Mouse (Mus musculus): ENCODE data around the gene Gm20517.

The Gm20517 gene

GRCm38 (mm10) chr17:47610849-47611660 is at the start of gene Gm20517, which contains the start of the genes Bysl and Med20:
Gene Gm20517 (plus strand): TSS chr17:47611589.
Gene Bysl (minus strand): TSS chr17:47611492.
Gene Med20 (plus strand): TSS chr17:47611582.
- DNase-seq, result peak; percentile 99

DNA sequence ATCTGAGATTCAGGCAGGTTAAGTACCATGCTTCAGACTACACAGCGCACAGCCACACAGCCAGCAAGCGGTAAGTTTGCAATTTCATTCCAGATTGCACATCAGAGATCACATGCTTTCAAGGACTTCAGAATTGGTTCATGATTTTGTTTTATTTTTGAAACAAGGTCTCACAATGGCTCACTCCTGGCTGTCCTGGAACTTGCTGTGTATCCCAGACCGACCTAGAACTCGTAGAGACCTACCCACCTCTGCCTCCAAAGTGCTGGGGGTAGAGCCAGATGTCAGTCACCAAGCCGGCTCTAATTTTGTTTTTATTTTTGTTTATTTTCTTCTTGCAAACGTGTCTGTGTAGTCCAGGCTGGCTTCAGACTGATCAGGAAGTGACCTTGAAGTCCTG is 48.5 kb upstream of the Gm20517 start:
- no peak for DNase-seq

DNA sequence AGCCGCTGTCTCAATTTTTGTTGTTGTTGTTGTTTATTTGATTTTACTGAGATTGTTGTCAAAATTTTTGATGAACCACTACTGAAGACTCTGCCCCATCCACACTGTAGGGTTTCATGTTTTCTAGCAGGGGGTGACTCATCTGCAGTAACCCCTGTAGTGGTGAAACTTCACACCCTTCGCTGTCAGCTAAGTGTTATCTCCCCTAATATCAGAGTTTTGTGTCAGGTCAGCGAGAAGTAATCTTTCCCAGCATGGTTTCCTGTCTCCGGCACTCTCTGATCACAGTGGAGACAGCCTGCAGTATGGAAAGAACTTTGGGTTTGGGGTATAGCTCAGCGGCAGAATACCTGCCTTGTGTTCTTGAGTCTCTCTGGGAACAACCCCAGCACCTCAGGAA is 46.8 kb upstream of the Gm20517 start:
- DNase-seq, result no peak

- DNase-seq, result no peak
These were observed 45.3 kb upstream of the Gm20517 start for GRCm38 (mm10) chr17:47566133-47566532.

GRCm38 (mm10) chr17:47567271-47567670 is 44.1 kb upstream of the Gm20517 start:
- DNase-seq, result no peak

DNA sequence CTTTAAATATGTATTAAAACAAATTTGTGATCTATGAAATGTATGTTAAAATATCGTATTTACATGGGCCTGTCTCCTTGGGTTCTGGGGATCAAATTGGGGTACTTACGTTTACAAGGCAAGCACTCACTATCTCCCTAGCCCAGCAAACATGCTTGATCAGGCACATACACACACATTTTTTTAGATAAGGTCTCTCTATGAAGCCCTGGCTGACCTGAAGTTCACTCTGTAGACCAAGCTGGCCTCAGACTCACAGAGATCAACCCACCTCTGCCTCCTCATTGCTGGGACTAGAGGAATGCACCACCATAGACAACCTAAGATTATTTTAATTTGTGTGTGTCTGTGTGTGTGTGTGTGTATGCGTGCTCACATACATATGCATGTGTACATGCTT is 43.0 kb upstream of the Gm20517 start:
- DNase-seq, result no peak

DNA sequence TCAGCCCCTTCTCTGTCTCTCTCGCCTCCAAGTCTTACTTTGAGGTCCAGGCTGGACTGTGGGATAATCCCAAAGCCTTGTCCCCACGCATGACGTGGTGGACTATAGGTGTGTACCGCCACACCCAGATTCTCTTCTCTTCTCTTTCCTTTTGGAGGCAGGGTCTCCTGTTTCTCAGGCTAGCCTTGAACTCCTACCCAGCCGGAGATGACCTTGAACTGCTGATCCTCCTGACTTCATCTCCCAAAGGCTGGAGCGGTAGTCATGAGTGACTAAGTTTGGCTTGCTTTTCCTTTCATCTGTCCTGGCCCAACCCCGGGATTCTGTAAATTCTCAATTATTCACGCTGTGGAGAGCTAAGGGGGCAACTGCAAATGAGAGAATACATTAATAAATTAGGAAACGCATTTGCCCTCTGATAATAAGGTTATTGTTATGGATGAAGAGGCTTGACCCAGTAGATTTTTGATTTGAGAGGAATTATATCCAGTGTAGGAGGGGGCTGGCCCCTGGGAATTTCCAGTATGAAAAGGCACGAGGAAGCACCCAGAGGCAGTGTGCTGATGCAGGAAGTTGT is 42.4 kb upstream of the Gm20517 start:
- no peak for DNase-seq

GRCm38 (mm10) chr17:47571621-47572020 is 39.8 kb upstream of the Gm20517 start:
- DNase-seq, result no peak

DNA sequence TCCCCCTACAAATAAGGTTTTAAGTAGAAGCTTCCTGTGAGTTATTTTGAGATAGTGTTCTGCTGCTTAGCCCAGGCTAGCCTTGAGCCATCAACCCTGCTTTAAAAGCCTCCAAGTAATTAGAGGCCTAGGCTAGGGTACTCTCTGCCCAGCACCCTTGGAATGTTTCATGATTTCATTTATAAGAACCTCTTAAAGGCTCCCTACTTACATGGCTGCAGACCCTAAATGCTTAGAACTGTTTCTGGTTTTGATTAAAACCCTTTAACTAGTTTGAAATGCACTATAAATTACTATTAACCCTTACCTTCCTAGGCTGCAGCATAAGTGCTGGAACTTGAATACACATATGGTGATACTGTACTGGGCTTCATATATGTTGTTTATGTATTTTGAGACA is 39.0 kb upstream of the Gm20517 start:
- no peak for DNase-seq

- no peak for DNase-seq
These were observed 37.4 kb upstream of the Gm20517 start for GRCm38 (mm10) chr17:47574028-47574427.

DNA sequence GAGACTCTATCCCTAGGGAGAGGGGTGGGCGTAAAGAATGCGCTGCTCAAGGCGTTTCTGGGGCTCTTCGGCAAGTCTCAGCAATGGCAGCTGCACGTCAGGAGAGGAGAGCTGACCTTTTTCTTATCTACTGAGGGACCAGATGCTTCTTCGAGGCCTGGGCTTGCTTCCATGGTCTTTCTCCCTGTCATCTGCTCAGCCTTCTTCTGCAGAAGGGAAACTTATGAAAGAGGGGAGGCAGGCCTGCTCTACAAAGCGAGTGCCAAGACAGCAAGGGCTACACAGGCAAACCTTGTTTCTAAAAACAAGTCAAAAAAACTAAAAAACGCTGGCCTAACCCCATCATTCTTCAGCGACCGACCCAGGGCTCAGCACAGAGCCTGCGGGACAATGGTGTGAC is 36.6 kb upstream of the Gm20517 start:
- no peak for DNase-seq

DNA sequence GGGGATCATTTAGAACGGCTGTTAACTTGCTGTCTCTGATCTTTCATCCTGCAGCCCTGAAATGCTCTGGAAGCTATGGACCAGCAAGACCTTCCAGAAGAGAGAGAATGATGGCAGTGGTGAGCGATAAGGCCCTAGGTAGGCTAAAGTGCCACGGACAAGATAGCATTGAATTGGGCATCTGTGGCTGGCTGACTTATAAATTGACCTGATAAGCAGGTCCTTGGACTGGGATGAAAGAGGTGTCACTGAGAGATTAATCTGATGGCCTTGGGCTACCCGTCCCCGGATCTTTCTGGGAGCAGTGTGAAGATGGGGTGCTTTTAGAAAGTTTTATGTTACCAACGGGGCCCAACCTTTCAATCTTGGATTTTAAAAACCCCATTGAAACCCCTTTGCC is 32.7 kb upstream of the Gm20517 start:
- no peak for DNase-seq

GRCm38 (mm10) chr17:47580962-47581361 is 30.4 kb upstream of the Gm20517 start:
- DNase-seq, result no peak

GRCm38 (mm10) chr17:47588517-47588916 is 22.9 kb upstream of the Gm20517 start:
- DNase-seq, result no peak

GRCm38 (mm10) chr17:47591073-47591472 is 20.3 kb upstream of the Gm20517 start:
- no peak for DNase-seq

DNA sequence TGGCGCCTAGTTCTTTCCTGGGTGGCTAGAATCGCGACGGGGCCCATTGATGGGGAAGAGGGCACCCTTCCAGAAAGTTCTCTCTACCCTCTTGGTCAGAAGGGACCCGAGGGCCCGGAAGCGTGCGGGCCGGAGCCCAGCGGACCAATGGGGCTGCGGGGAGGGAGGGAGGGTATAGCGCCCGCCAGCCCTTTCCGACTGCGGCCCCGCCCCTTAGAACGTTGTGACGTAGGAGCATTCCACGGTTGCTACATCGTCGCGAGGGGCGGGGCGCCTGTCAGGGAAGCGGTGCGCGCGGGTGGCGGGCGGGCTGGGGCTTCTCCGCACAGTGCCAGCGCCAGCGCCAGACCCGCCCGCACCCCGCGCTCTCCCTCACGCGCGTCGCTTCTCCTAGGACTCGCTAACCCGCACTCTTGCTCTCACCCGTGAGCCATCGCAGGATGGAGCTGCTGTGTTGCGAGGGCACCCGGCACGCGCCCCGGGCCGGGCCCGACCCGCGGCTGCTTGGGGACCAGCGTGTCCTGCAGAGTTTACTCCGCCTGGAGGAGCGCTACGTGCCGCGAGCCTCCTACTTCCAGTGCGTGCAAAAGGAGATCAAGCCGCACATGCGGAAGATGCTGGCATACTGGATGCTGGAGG is 18.1 kb upstream of the Gm20517 start:
- peak; percentile 90 to 97 for DNase-seq

DNA sequence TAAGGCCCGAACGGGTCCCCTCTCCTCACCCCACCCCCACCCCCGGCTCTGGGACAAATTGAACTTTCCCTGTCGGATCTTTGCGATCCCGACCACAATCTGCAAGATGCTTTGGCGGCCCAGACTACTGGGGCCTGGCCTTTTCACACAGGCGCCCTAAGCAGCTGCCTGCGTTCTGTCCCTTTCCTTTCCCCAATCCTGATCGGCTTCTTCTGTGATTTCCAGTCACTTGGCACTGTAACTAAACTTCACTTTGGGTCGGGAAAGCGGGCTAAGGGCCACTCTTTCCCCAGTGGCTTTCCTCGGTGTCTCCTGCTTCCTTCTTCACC is 17.6 kb upstream of the Gm20517 start:
- peak in 1 of 2 experiments; percentile 33 for DNase-seq

GRCm38 (mm10) chr17:47594183-47594968 is 17.0 kb upstream of the Gm20517 start:
- DNase-seq, result peak; percentile 35 to 44

- DNase-seq, result no peak
These were observed 16.5 kb upstream of the Gm20517 start for GRCm38 (mm10) chr17:47594969-47595247.

- DNase-seq, result no peak
These were observed 15.9 kb upstream of the Gm20517 start for GRCm38 (mm10) chr17:47595248-47596161.

DNA sequence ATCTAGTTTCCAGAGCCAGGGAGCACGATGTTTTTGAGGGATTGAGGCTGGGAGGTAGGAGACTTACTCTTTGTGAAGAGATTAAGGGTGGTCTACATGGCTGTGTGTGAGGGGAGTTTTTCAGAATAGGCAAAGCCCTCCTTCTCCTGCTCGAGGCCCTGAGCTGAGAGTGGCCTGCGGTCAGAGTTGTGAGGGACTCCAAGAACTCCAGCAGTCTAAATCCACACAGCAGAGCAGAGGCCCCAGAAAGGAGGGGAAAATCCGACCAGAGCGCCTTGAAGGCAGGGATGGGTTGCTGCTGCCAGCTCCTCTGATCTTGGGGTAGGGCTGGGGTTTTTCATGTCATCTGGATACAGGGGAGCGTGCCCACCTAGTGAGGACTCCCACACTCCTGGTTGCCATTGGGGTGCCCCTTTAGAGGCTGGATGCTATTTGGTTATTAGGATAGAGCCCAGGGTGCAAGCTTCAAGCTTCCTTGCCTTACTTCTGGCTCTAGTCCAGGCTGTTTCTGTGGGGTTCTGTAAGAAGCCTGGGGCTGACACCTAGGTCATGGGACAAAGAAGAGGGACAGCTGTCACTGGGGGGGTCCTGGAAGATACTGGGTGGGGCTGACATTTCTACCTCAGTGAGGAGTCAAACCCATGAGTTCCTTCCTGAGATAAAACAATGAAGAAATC is 15.1 kb upstream of the Gm20517 start:
- no peak for DNase-seq

DNA sequence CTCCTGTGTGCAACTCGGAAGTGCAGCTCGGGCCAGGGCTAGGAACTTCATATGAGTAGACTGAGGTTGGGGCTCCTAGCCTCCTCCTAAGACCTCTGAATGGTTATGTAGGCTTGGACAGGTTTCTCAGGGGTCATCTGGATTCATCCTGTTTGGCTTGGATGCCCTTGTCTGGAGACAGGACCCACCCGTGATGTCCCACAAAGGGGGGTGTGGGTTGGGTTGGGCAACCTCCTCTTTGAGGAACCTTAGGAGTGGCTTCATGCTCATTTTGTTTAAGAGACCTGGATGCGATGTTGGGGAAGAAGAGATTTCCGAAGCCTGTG is 14.6 kb upstream of the Gm20517 start:
- no peak for DNase-seq
